Mouse (Mus musculus) thymus, postnatal 25 days (tissue): ENCODE results near the gene Ky.

Source experiments
- DNase-seq: peaks from one replicate; pipeline ENCODE4 v3.0.0; 2022

Gene Ky

GRCm38 (mm10) chr9:102505700-102506585, at the start of gene Ky:
Ky (plus strand) TSS chr9:102505750.
- no peak for DNase-seq

GRCm38 (mm10) chr9:102462251-102462650, 43.3 kb upstream of the Ky start:
- no peak for DNase-seq

- DNase-seq, result no peak
These were observed 40.5 kb upstream of the Ky start for GRCm38 (mm10) chr9:102465044-102465443.

- no peak for DNase-seq
These were observed 39.8 kb upstream of the Ky start for GRCm38 (mm10) chr9:102465726-102466125.

- DNase-seq, result no peak
These were observed 35.3 kb upstream of the Ky start for GRCm38 (mm10) chr9:102470076-102470819.

GRCm38 (mm10) chr9:102477767-102478450, 27.6 kb upstream of the Ky start:
- no peak for DNase-seq

- no peak for DNase-seq
These were observed 27.1 kb upstream of the Ky start for GRCm38 (mm10) chr9:102478451-102478835.

- peak; percentile 48 for DNase-seq
These were observed 26.5 kb upstream of the Ky start for GRCm38 (mm10) chr9:102479022-102479421.

- DNase-seq, result peak; percentile 25
These were observed 13.3 kb upstream of the Ky start for GRCm38 (mm10) chr9:102492031-102492795.

GRCm38 (mm10) chr9:102493044-102493443, 12.5 kb upstream of the Ky start:
- no peak for DNase-seq

- no peak for DNase-seq
These were observed 11.6 kb upstream of the Ky start for GRCm38 (mm10) chr9:102493916-102494315.

- no peak for DNase-seq
These were observed 11.1 kb upstream of the Ky start for GRCm38 (mm10) chr9:102494454-102494853.

- DNase-seq, result no peak
These were observed 10.3 kb upstream of the Ky start for GRCm38 (mm10) chr9:102495266-102495665.

- DNase-seq, result no peak
These were observed 9.0 kb upstream of the Ky start for GRCm38 (mm10) chr9:102496481-102497041.

GRCm38 (mm10) chr9:102497089-102497690, 8.4 kb upstream of the Ky start:
- DNase-seq, result no peak

GRCm38 (mm10) chr9:102497833-102498430, 7.6 kb upstream of the Ky start:
- DNase-seq, result no peak

GRCm38 (mm10) chr9:102498701-102499100, 6.8 kb upstream of the Ky start:
- DNase-seq, result no peak

- DNase-seq, result no peak
These were observed 6.3 kb upstream of the Ky start for GRCm38 (mm10) chr9:102499266-102499665.

GRCm38 (mm10) chr9:102499746-102500145, 5.8 kb upstream of the Ky start:
- DNase-seq, result no peak

GRCm38 (mm10) chr9:102501113-102501512, 4.4 kb upstream of the Ky start:
- DNase-seq, result no peak

GRCm38 (mm10) chr9:102502015-102502633, 3.4 kb upstream of the Ky start:
- DNase-seq, result no peak
